Mouse (Mus musculus) forelimb bud, embryonic 11.5 days (tissue): ENCODE data around the gene Syk.

Experiments
- DNase-seq: peaks from one replicate; pipeline ENCODE4 v3.0.0-alpha.2; 2012; ENCODE audit warnings: low read depth, low spot score

Syk gene

GRCm38 (mm10) chr13:52651383-52652252 lies 68.6 kb downstream of the Syk start:
- peak; percentile 88 for DNase-seq

- DNase-seq: no peak
Observed at GRCm38 (mm10) chr13:52652253-52652628, 69.3 kb downstream of the Syk start.

- DNase-seq: no peak
Observed at GRCm38 (mm10) chr13:52654081-52654829, 71.3 kb downstream of the Syk start.

GRCm38 (mm10) chr13:52654830-52655308 lies 71.9 kb downstream of the Syk start:
- DNase-seq: no peak

GRCm38 (mm10) chr13:52657966-52658365 lies 75.0 kb downstream of the Syk start:
- no peak for DNase-seq

GRCm38 (mm10) chr13:52658477-52658876 lies 75.5 kb downstream of the Syk start:
- peak; percentile 74 for DNase-seq

GRCm38 (mm10) chr13:52659171-52659665 lies 76.2 kb downstream of the Syk start:
- no peak for DNase-seq

- no peak for DNase-seq
Observed at GRCm38 (mm10) chr13:52669889-52670288, 86.9 kb downstream of the Syk start.

GRCm38 (mm10) chr13:52673272-52673671 lies 90.3 kb downstream of the Syk start:
- peak; percentile 29 for DNase-seq

- DNase-seq: no peak
Observed at GRCm38 (mm10) chr13:52673856-52674255, 90.9 kb downstream of the Syk start.

GRCm38 (mm10) chr13:52674839-52675238 lies 91.9 kb downstream of the Syk start:
- no peak for DNase-seq

- DNase-seq: peak; percentile 66
Observed at GRCm38 (mm10) chr13:52675526-52676294, 92.7 kb downstream of the Syk start.

GRCm38 (mm10) chr13:52676671-52677445 lies 93.9 kb downstream of the Syk start:
- DNase-seq: peak; percentile 18

- DNase-seq: no peak
Observed at GRCm38 (mm10) chr13:52679906-52680305, 96.9 kb downstream of the Syk start.

GRCm38 (mm10) chr13:52682107-52682506 lies 99.1 kb downstream of the Syk start:
- no peak for DNase-seq

GRCm38 (mm10) chr13:52690425-52690824 lies 107.5 kb downstream of the Syk start:
- DNase-seq: no peak

GRCm38 (mm10) chr13:52692311-52692710 lies 109.3 kb downstream of the Syk start:
- no peak for DNase-seq

GRCm38 (mm10) chr13:52694857-52695256 lies 111.9 kb downstream of the Syk start:
- DNase-seq: no peak
